Mouse (Mus musculus) myocyte (in vitro differentiated cells): ENCODE measurements at regions not wholly inside any gene's neighbourhood (a gene's known extent, or its start where the extent isn't known, plus 50 kb on each side); places are given as distances from the start of the nearest gene placed in this dataset.

Experiments
- CEBPB ChIP-seq: IDR thresholded peaks from 2 replicates; pipeline ENCODE4 v1.6.1; 2011; ENCODE audit warnings: mild to moderate bottlenecking, moderate library complexity; ENCODE audit not compliant: poor library complexity, insufficient read depth, severe bottlenecking
- E2F4 ChIP-seq: IDR thresholded peaks from one replicate; pipeline ENCODE4 v1.6.1; 2011; ENCODE audit warnings: mild to moderate bottlenecking, control low read depth, moderate library complexity; ENCODE audit not compliant: insufficient read depth
- POLR2A ChIP-seq: IDR thresholded peaks from one replicate; pipeline ENCODE4 v1.6.1; 2011; ENCODE audit warnings: low read depth, mild to moderate bottlenecking, control low read depth, moderate library complexity; ENCODE audit not compliant: insufficient read length

GRCm38 (mm10) chr1:185834171-185834570, 282.9 kb downstream of the Lyplal1 start:
- no peak for TF ChIP-seq POLR2A
- no peak for TF ChIP-seq CEBPB
- no peak for TF ChIP-seq E2F4
